Mouse (Mus musculus): ENCODE measurements around the gene Serinc1. TPM values are rescaled to one million over a fixed set of nuclear protein-coding genes. Genes with fewer than 3 reads are reported as not detected.
"Not testable (repeated sequence)": the region's sequence is repeated elsewhere in the genome, so short reads cannot be mapped to it uniquely, and the experiment has no call there.

Serinc1 gene
- 392 and 396 TPM in 2 replicates for polyA plus RNA-seq (2015; fragmentation: Nextera tagmentation; extraction: Ambion mirVana)

GRCm38 (mm10) chr10:57532218-57533101 lies at the start of gene Serinc1:
Gene Serinc1 (minus strand): TSS chr10:57532530.
- H3K27me3 ChIP-seq = 0 out of 2 replicates have a peak, but pooled peaks cover 4% of the 10 kb centered on the region
- peak within 1 kb of the TSS; percentile 98 for H3K9ac ChIP-seq
- peak within 1 kb of the TSS; percentile 96 for H3K4me3 ChIP-seq
- peak within 1 kb of the TSS; percentile 98 for H3K27ac ChIP-seq (replicated peaks)
- no peaks in the 10 kb centered on the region for H3K9me3 ChIP-seq
- 12% methylated on average over 49 of the region's 49 CpGs for WGBS
- ATAC-seq (ENCODE audit: low FRiP score, low read depth) = peak; percentile 99
- H3K36me3 ChIP-seq = no peaks in the 10 kb centered on the region
- peak within 1 kb of the TSS; percentile 90 for H3K4me2 ChIP-seq
- H3K4me1 ChIP-seq (replicated peaks) = peaks cover 33% of the 10 kb centered on the region

DNA sequence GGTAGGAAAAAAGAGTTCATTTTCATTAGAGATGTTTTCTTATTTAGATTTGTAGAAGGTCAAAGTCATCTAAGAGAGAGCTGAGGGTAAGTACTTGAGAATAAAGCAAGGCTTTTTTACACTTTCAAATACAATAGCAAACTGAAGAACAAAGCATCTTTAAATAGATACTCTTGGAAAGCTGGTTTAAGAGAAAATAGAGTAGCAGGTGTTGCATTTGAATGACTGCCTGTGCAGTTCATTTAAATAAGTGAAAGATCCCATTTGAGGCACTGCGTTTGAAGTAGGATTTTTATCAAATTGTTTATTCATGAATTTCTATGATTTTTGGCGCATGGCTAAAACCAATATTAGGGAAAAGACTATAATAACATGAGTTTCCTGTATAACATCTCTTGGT lies 44.4 kb upstream of the Serinc1 start:
- H3K36me3 ChIP-seq = no peaks in the 10 kb centered on the region
- H3K4me1 ChIP-seq (replicated peaks) = no peaks in the 10 kb centered on the region
- ATAC-seq (ENCODE audit: low FRiP score, low read depth) = no peak
- H3K27me3 ChIP-seq = no peaks in the 10 kb centered on the region
- no peak overlapping the region for H3K27ac ChIP-seq (replicated peaks)
- no peak overlapping the region for H3K4me2 ChIP-seq
- H3K9ac ChIP-seq = no peak overlapping the region
- H3K9me3 ChIP-seq = no peaks in the 10 kb centered on the region
- H3K4me3 ChIP-seq = no peak overlapping the region
- 51% methylated on average over 2 of the region's 2 CpGs for WGBS

DNA sequence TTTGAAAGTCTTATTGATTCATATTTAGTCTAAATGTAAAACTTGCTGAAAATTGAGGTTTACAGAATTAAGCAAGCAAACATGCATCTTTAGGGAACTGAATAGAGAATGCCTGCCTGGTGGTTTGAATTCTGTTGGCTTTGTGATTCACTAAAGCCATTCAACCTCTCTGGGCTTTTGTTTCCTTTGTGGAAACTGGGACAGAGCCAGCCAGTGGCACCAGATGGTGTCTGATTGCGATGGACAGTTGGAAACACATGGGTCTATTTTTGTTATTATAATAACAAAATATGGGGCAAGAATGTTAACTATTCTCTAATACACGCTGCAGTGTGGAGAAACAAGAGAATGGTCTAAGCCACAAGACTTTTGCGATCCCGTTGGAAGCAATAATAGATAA lies 39.8 kb upstream of the Serinc1 start:
- Histone ChIP-seq H3K4me3 (no peak overlapping the region), H3K4me2 (no peak overlapping the region), H3K36me3 (no peaks in the 10 kb centered on the region), H3K27ac (replicated peaks) (no peak overlapping the region), H3K9ac (no peak overlapping the region), H3K9me3 (no peaks in the 10 kb centered on the region), H3K27me3 (no peaks in the 10 kb centered on the region), H3K4me1 (replicated peaks) (no peaks in the 10 kb centered on the region)
- ATAC-seq (ENCODE audit: low FRiP score, low read depth) = no peak
- WGBS = 9% methylated on average over 4 of the region's 4 CpGs

- Histone ChIP-seq H3K36me3 (no peaks in the 10 kb centered on the region), H3K27ac (replicated peaks) (no peak overlapping the region), H3K9ac (no peak overlapping the region), H3K9me3 (no peaks in the 10 kb centered on the region), H3K27me3 (no peaks in the 10 kb centered on the region), H3K4me1 (replicated peaks) (no peaks in the 10 kb centered on the region), H3K4me2 (no peak overlapping the region), H3K4me3 (no peak overlapping the region)
- WGBS = 42% methylated on average over 8 of the region's 8 CpGs
- no peak for ATAC-seq (ENCODE audit: low FRiP score, low read depth)
Observed at GRCm38 (mm10) chr10:57571211-57571730, 38.9 kb upstream of the Serinc1 start.

DNA sequence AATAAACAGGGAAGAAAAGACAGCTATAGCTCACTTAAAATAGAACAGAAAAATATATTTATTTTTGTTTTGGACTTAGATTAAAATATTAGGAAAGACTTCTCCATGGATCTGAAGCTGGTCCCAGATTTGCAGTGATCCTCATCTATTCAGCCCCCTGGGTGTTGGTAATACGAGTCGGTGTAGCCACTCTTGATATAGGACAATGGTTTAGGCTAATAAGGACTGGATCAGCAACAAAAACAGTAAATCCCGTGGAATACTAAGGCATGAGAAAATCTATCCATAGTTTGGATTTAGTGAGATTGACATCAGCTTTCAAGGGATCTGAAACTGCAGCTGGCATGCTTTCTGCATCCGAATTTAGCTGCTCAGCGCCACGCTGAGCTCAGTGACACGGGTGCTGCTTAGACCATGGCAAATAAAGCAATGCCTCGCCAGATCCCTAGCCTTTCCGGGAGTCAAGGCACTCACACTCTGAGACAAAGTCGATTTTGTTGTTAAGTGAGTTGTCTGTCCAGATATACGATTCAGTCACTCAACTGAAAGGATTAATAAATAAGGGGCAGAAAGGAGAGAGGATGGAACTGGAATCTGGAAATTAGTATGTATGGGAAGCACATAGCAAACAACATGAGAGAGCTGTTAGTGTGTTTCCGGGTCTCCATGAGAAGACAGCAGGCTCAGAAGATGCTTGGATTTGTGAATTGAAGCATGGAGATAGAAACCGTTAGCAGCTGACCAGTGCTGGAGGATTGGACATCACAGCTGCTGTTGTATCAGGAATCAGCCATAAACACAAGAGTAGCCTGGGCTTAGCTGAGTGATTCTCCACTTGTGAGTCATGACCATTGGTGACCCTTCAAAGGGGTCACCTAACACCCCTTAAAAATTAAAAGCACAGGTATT lies 36.9 kb upstream of the Serinc1 start:
- H3K9ac ChIP-seq = no peak overlapping the region
- no peaks in the 10 kb centered on the region for H3K36me3 ChIP-seq
- H3K4me3 ChIP-seq = no peak overlapping the region
- no peaks in the 10 kb centered on the region for H3K27me3 ChIP-seq
- H3K9me3 ChIP-seq = no peaks in the 10 kb centered on the region
- peak overlapping the region; percentile 39 for H3K27ac ChIP-seq (replicated peaks)
- H3K4me1 ChIP-seq (replicated peaks) = no peaks in the 10 kb centered on the region
- H3K4me2 ChIP-seq = peak overlapping the region; percentile 26
- peak; percentile 75; the same call in 1 of the 2 replicates for ATAC-seq (ENCODE audit: low FRiP score, low read depth)
- 47% methylated on average over 13 of the region's 13 CpGs for WGBS

DNA sequence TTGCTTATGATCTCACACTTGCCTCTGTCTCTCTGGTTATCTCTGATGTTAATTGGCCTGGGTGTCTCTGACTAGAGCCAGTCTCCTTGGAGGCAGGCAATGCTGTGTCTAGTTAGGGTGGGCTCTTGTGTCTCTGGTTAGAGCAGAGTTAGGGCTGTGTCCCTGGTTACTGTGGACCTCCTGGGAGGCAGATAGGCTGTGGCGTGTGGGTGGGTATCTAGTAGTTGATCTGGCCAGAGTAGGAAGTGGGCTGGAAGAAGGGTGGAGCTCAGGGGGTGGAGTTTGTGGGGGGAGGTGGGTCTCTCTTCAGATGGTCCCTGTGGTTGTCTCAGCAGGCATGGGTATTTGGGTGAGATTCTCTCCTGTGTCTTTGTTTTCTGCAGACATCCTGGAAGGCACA lies 33.9 kb upstream of the Serinc1 start:
- Histone ChIP-seq H3K9ac (no peak overlapping the region), H3K4me3 (no peak overlapping the region), H3K36me3 (no peaks in the 10 kb centered on the region), H3K4me1 (replicated peaks) (no peaks in the 10 kb centered on the region), H3K27ac (replicated peaks) (no peak overlapping the region), H3K27me3 (no peaks in the 10 kb centered on the region), H3K4me2 (no peak overlapping the region), H3K9me3 (no peaks in the 10 kb centered on the region)
- ATAC-seq (ENCODE audit: low FRiP score, low read depth) = no peak
- WGBS = 58% methylated on average over 1 of the region's 1 CpGs

- H3K4me3 ChIP-seq = no peak overlapping the region
- WGBS = 78% methylated on average over 5 of the region's 5 CpGs
- no peaks in the 10 kb centered on the region for H3K36me3 ChIP-seq
- no peaks in the 10 kb centered on the region for H3K27me3 ChIP-seq
- H3K9me3 ChIP-seq = no peaks in the 10 kb centered on the region
- no peaks in the 10 kb centered on the region for H3K4me1 ChIP-seq (replicated peaks)
- H3K27ac ChIP-seq (replicated peaks) = no peak overlapping the region
- no peak overlapping the region for H3K9ac ChIP-seq
- ATAC-seq (ENCODE audit: low FRiP score, low read depth) = no peak
- no peak overlapping the region for H3K4me2 ChIP-seq
Observed at GRCm38 (mm10) chr10:57557597-57557996, 25.3 kb upstream of the Serinc1 start.

DNA sequence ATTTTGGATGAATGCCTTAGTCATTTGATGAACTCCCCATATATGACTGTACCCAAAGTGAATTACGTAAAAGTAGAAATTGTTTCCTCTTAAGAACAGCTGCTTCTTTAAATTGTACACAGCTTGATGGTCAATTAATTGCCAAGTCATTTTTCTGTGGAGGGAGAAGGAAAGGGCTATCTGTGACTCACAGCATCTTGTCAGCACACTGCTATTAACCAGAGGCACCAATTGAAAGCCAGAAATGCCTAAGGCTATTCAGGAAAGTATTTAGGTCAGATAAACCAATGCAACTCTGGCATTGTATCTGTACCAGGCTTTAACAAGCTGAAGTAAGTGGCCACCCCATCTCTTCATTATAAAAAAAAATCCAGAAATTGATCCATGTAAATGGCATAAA lies 21.4 kb upstream of the Serinc1 start:
- H3K27ac ChIP-seq (replicated peaks) = no peak overlapping the region
- ATAC-seq (ENCODE audit: low FRiP score, low read depth) = no peak
- whole genome bisulfite sequencing = 98% methylated on average over 1 of the region's 1 CpGs
- no peak overlapping the region for H3K9ac ChIP-seq
- H3K9me3 ChIP-seq = no peaks in the 10 kb centered on the region
- H3K36me3 ChIP-seq = no peaks in the 10 kb centered on the region
- H3K4me3 ChIP-seq = no peak overlapping the region
- H3K4me2 ChIP-seq = no peak overlapping the region
- no peaks in the 10 kb centered on the region for H3K27me3 ChIP-seq
- no peaks in the 10 kb centered on the region for H3K4me1 ChIP-seq (replicated peaks)

DNA sequence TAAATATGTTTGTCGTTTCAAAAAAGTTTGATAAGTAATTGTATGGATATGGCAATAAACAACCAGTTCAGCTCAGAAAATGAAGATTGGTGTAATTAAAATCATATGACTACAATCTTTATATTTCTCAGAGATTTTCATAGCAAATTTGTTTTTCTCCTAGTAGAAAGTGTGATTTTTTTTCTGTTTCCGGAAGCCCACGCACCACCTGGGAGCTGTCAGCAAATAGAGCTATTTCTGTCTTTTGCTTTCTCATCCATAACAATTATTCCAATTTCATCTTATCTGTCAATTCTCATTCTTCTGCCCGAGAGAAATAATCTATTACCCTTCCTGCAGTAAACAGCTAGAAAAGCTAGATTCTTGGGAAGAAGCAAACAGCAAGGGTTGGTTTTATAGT lies 17.3 kb upstream of the Serinc1 start:
- no peak for ATAC-seq (ENCODE audit: low FRiP score, low read depth)
- H3K36me3 ChIP-seq = no peaks in the 10 kb centered on the region
- H3K9me3 ChIP-seq = no peaks in the 10 kb centered on the region
- no peak overlapping the region for H3K4me3 ChIP-seq
- no peak overlapping the region for H3K9ac ChIP-seq
- no peaks in the 10 kb centered on the region for H3K4me1 ChIP-seq (replicated peaks)
- H3K4me2 ChIP-seq = no peak overlapping the region
- H3K27ac ChIP-seq (replicated peaks) = no peak overlapping the region
- no peaks in the 10 kb centered on the region for H3K27me3 ChIP-seq
- 78% methylated on average over 4 of the region's 4 CpGs for WGBS

GRCm38 (mm10) chr10:57543890-57544289 lies 11.6 kb upstream of the Serinc1 start:
- H3K9me3 ChIP-seq; H3K4me1 ChIP-seq (replicated peaks); H3K27me3 ChIP-seq; H3K36me3 ChIP-seq; H3K9ac ChIP-seq; H3K4me3 ChIP-seq; H3K4me2 ChIP-seq; H3K27ac ChIP-seq (replicated peaks); ATAC-seq (ENCODE audit: low FRiP score, low read depth): not testable (repeated sequence)
- 77% methylated on average over 9 of the region's 9 CpGs for WGBS

DNA sequence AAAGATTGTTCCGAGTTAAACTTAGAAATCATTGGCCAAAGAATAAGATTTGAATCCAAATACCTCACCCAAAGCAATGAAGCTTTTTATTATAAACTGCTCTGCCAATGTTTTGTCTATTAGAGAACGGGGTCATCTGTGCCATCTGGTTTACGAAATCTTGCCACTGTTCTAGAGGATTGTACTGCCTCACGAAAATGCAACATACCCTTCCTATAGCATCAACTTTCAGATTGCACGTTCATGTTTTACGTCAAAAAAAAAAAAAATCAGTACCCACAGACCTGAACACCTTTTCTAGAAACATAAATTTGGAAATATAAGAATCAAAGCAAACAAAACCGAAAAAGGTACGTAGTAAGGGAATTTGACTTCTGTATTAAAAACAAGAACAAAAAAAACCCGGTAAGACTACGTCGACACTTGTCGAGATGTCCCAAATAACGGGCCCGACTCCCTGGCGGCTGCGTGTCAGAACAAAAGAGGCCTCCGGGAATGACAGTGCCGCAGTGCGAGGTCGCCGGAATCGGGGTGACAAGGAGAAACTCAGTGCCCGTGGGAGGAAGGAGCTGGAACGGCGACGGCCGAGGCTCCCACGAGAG lies 613 bp downstream of the Serinc1 start:
- Histone ChIP-seq H3K4me3 (peak overlapping the region; percentile 96), H3K9ac (peak overlapping the region; percentile 98), H3K9me3 (no peaks in the 10 kb centered on the region), H3K27me3 (0 out of 2 replicates have a peak, but pooled peaks cover 4% of the 10 kb centered on the region), H3K4me2 (peak overlapping the region; percentile 90), H3K36me3 (peaks cover 6% of the 10 kb centered on the region), H3K4me1 (replicated peaks) (peaks cover 36% of the 10 kb centered on the region), H3K27ac (replicated peaks) (peak overlapping the region; percentile 98)
- WGBS = 2% methylated on average over 28 of the region's 28 CpGs
- ATAC-seq (ENCODE audit: low FRiP score, low read depth) = no peak

Data from hindbrain, embryonic 15.5 days (tissue).